Mouse (Mus musculus) spleen, adult 2 months (tissue): ENCODE measurements around the gene Gab2. TPM values are rescaled to one million over a fixed set of nuclear protein-coding genes. Genes with fewer than 3 reads are reported as not detected.

Experiments
- DNase-seq, 2 experiments: peaks; one replicate each; pipeline versions ENCODE4 v3.0.0 to v3.0.0-alpha.2; 2012 to 2021; ENCODE audit warnings: low spot score in 2 of 2, low read depth in 1 of 2
- H3K27ac ChIP-seq: fragments of 200-500 bp; 2 replicates; pipeline ENCODE4 v1.5.1; 2012; ENCODE audit warnings: low read length, inconsistent platforms; ENCODE audit not compliant: insufficient read depth
- H3K27me3 ChIP-seq: fragments of 200-500 bp; 2 replicates; pipeline ENCODE4 v1.6.1; 2012; ENCODE audit warnings: mild to moderate bottlenecking, moderate library complexity, low read length, inconsistent platforms; ENCODE audit not compliant: control insufficient read depth, insufficient read depth
- H3K36me3 ChIP-seq: fragments of 200-500 bp; 2 replicates; pipeline ENCODE4 v1.6.1; 2012; ENCODE audit warnings: mild to moderate bottlenecking, low read length, inconsistent platforms; ENCODE audit not compliant: control insufficient read depth, insufficient read depth
- H3K4me1 ChIP-seq: fragments of 200-500 bp; 2 replicates; pipeline ENCODE4 v1.6.1; 2011; ENCODE audit warnings: inconsistent platforms; ENCODE audit not compliant: control insufficient read depth, insufficient read depth, insufficient read length
- H3K4me3 ChIP-seq: fragments of 200-500 bp; 2 replicates; pipeline ENCODE4 v1.5.1; 2011; ENCODE audit warnings: mild to moderate bottlenecking, inconsistent platforms; ENCODE audit not compliant: insufficient read depth, insufficient read length; ENCODE audit errors: extremely low read depth
- CTCF ChIP-seq: fragments of 200-500 bp; IDR thresholded peaks from 2 replicates; pipeline ENCODE4 v1.5.1; 2011; ENCODE audit warnings: mild to moderate bottlenecking, inconsistent platforms; ENCODE audit not compliant: insufficient read depth, insufficient read length, insufficient replicate concordance; ENCODE audit errors: extremely low read depth
- POLR2A ChIP-seq: fragments of 200-500 bp; IDR thresholded peaks from 2 replicates; pipeline ENCODE4 v1.6.1; 2011; ENCODE audit warnings: low read depth, low read length, inconsistent platforms
- WGBS: fragments of 180-500 bp; shearing (Covaris S2); methylation state at CpG from one replicate; pipeline ENCODE4 v1.1.7; 2018; 5-methylcytosine and 5-hydroxymethylcytosine counted together
- polyA plus RNA-seq: library from polyadenylated mRNA; depleted of rRNA; stranded (reverse); fragments of >200 nt; gene quantifications from 2 replicates; pipeline ENCODE4 v1.2.3, GENCODE M21; 2012

Gab2 gene
- polyA plus RNA-seq, 1 experiment, result 9.2 TPM

DNA sequence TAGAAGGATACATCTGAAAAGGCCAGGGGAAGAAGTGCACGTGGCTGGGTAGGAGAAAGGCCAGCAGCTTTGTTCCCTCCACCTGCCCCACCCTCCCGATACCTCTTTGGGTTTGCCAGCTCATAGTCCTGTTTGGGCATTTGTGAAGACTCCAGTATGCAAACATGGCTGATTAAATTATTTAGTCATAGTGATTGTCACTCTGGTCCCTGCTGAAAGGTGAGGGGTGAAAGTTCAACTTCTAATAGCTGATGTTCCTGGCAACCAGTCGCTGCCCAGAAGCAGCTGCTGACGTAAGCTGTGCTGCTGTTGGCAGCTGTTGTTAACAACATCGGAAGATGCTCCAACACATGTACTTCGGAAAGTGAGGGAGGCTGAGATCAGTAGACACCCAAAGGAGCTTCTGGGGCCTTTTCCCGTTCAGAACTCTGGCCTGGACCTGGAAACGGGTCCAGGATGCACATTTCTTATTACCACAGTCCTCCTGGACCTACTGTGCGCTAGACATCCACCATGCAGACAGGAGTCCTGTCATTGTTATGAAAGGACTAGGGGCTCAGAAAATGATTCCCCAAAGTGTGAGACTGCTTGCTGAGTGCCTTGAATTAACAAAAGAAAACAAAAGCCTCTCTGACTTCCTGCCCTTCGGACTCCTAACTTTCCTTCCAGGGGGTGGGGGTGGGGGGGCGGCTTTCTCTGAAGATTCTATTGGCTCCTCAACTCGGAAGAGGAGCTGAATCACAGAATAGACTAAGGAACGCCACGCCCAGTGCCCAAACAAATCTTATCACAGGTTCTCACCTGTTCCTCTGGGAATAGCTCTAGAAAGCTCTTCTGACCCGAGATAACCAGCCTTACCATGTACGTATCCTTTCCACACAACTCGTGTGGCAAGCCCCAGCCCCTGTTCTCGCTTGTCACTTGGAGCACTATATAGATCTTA is 259.8 kb downstream of the Gab2 start:
- Histone ChIP-seq H3K4me1 (no peaks in the 10 kb centered on the region), H3K27me3 (no peaks in the 10 kb centered on the region), H3K27ac (no peak overlapping the region), H3K4me3 (no peak overlapping the region), H3K36me3 (no peaks in the 10 kb centered on the region)
- no peak for TF ChIP-seq CTCF
- TF ChIP-seq POLR2A, result no peak
- WGBS, result 81% methylated on average over 18 of the region's 18 CpGs
- no peak for DNase-seq

DNA sequence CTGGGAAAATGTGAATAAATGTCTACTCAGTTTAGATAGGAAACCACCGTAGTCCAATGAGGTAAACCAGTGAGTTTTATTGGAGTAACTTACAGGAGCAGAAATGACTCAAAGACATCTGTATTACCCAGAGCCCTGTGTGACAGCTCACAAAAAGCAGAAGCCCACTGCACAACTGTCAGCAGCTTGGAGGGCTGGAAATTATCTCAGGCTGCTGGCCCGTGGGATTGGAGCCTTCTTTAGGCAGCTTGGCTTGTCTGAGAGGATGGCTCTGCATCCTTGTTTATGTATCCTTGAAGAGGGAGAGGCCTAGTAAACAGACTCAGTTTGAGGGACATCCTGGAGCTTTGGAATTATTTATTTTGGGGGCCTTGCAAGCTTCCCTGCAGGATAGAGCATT is 261.6 kb downstream of the Gab2 start:
- no peaks in the 10 kb centered on the region for H3K4me1 ChIP-seq
- WGBS, result 69% methylated on average over 2 of the region's 2 CpGs
- no peak overlapping the region for H3K27ac ChIP-seq
- H3K27me3 ChIP-seq, result no peaks in the 10 kb centered on the region
- H3K4me3 ChIP-seq, result no peak overlapping the region
- TF ChIP-seq POLR2A (no peak), CTCF (no peak)
- H3K36me3 ChIP-seq, result 0 out of 2 replicates have a peak, but pooled peaks cover 4% of the 10 kb centered on the region
- DNase-seq, result no peak

DNA sequence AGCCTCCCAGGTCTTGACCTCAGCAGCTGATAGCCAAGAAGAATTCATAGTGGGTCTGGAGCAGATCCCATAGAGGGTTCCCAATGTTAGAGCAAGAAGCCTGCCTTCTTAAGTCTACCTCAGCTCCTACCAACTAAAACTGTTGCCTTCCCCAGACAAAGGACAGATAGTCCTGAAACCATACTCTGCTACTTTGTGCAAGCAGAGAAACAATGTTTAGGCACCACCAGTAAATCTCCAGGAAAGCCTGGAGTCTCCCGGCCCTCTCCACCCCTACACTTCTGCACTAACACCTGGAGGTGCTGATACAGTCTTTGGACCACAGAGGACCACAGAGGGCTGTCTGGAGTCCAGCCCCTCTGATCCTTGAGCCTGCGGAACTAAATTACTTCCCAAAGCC is 263.3 kb downstream of the Gab2 start:
- no peak for DNase-seq
- Histone ChIP-seq H3K27ac (no peak overlapping the region), H3K27me3 (no peaks in the 10 kb centered on the region), H3K36me3 (peaks cover 4% of the 10 kb centered on the region; the same call in 1 of the 2 replicates), H3K4me3 (no peak overlapping the region), H3K4me1 (no peaks in the 10 kb centered on the region)
- TF ChIP-seq CTCF (no peak), POLR2A (no peak)
- WGBS, result 90% methylated on average over 2 of the region's 2 CpGs

DNA sequence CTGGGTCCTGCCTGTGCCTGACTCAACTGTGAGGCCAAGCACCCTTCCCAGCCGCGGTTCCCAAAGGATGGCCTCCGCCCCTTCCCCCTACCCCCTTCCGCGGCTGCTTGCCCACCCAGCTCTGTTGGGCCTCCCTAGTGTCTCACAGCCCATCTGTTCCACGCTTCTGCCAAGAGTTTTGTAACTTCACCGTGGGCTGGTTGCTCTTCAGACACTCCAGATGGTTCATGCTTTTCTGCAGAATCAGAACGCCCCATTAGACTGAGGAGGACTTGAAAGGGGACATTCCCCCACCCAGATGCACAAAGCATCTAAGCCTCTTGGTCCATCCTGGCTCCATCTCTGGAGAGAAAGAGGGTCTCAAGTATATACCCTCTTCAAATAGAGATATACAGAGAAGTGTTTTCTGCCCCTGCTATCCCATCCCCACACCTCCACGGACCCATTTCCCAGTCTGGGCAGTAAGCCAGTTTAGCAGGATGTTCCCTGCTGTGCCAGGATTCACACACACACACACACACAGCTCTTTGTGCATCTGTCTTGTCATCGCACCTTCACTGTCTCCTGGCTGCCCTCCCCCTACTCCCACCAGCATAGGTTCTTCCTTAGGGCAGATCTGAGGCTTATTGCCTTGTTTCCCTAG is 264.0 kb downstream of the Gab2 start:
- 76% methylated on average over 10 of the region's 10 CpGs for WGBS
- Histone ChIP-seq H3K27me3 (no peaks in the 10 kb centered on the region), H3K4me3 (no peak overlapping the region), H3K27ac (no peak overlapping the region), H3K36me3 (peaks cover 4% of the 10 kb centered on the region; the same call in 1 of the 2 replicates), H3K4me1 (no peaks in the 10 kb centered on the region)
- TF ChIP-seq POLR2A, result no peak
- no peak for TF ChIP-seq CTCF
- DNase-seq, result no peak

DNA sequence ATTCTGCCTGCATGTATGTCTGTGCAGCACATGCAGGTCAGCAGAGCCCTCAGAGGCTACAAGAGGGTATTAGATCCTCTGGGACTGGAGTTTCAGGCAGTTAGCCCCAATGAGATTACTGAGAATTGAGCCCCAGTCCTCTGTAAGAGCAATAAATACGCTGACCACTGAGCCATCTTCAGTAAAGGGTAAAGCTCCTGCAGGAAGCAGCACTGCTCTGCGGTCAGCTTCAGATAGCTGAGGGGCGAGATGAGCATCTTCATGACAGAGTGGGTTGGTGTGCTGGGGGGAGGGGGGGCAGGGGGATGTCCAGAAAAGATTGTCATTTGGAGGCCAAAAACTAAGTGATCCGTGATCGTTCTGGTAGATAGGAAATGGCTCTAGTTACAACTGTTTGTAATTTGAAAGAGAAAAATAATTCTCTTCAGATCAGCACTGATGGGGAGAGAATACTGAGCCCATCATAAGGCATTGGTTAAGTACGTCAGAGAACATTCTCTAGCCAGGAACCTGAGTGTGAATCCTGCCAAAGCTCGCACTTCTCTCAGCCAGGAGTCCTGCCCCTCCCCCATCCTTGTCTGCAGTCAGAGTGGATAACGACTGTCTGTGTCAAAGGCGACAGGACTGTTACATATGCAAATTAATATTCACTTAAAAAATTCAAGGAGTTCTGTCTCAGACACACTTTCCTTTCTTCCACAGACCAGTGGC is 264.9 kb downstream of the Gab2 start:
- Histone ChIP-seq H3K4me3 (no peak overlapping the region), H3K36me3 (peaks cover 4% of the 10 kb centered on the region; the same call in 1 of the 2 replicates), H3K27me3 (no peaks in the 10 kb centered on the region), H3K27ac (no peak overlapping the region), H3K4me1 (no peaks in the 10 kb centered on the region)
- no peak for DNase-seq
- TF ChIP-seq POLR2A, result no peak
- no peak for TF ChIP-seq CTCF
- WGBS, result 82% methylated on average over 9 of the region's 9 CpGs

DNA sequence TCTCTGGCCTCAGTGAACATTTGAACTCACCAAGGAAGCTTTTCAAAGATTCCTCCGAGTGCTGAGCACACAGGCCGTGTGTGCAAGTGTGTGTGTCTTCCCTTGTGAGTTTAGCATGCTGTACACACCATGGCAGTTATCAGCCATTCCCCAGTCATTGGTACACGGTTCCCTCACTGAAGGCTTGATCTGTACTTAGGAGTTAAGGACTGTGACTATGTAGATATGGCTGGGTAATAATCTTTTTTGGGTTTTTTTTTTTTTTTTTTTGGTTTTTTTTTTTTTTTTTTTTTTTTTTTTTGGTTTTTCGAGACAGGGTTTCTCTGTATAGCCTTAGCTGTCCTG is 265.4 kb downstream of the Gab2 start:
- Histone ChIP-seq H3K27me3 (no peaks in the 10 kb centered on the region), H3K27ac (no peak overlapping the region), H3K4me3 (no peak overlapping the region), H3K36me3 (peaks cover 4% of the 10 kb centered on the region; the same call in 1 of the 2 replicates), H3K4me1 (no peaks in the 10 kb centered on the region)
- TF ChIP-seq POLR2A, result no peak
- no peak for TF ChIP-seq CTCF
- no peak for DNase-seq
- WGBS, result 68% methylated on average over 4 of the region's 4 CpGs
